Mouse (Mus musculus): Measurements from ENCODE around the gene Dnajc25. TPM values are rescaled to one million over a fixed set of nuclear protein-coding genes. Genes with fewer than 3 reads are reported as not detected.

The Dnajc25 gene
- total RNA-seq, 2 experiments from 2014 or later = 4.8 to 4.9 TPM

GRCm38 (mm10) chr4:59002948-59003805, 8.3 kb downstream of the Dnajc25 start, which contains the start of gene Gm20503:
Gene Gm20503 (plus strand): TSS chr4:59003210.
- intact Hi-C loops (cut with DNase I) = loop anchor here (5.0 kb wide), 1 partner anchor 34 kb away; the partner anchor contains the start of gene Gng10
- peak; percentile 93 to 94 for DNase-seq (ENCODE audit: low spot score in 2 of 2)

GRCm38 (mm10) chr4:59003806-59004200, 8.9 kb downstream of the Dnajc25 start:
- DNase-seq (ENCODE audit: low spot score in 2 of 2) = no peak
- intact Hi-C loops (cut with DNase I) = loop anchor here (5.0 kb wide), 1 partner anchor 33 kb away; the partner anchor contains the start of gene Gng10

- intact Hi-C loops (cut with DNase I) = no loop called here
- DNase-seq (ENCODE audit: low spot score in 2 of 2) = no peak
Observed at GRCm38 (mm10) chr4:59006211-59006610, 11.3 kb downstream of the Dnajc25 start.

- no peak for DNase-seq (ENCODE audit: low spot score in 2 of 2)
- intact Hi-C loops (cut with DNase I) = no loop called here
Observed at GRCm38 (mm10) chr4:59007016-59007415, 12.2 kb downstream of the Dnajc25 start.

GRCm38 (mm10) chr4:59007974-59008373, 13.1 kb downstream of the Dnajc25 start:
- no peak for DNase-seq (ENCODE audit: low spot score in 2 of 2)
- intact Hi-C loops (cut with DNase I) = no loop called here

- no peak for DNase-seq (ENCODE audit: low spot score in 2 of 2)
- intact Hi-C loops (cut with DNase I) = no loop called here
Observed at GRCm38 (mm10) chr4:59009186-59009585, 14.3 kb downstream of the Dnajc25 start.

GRCm38 (mm10) chr4:59009696-59010095, 14.8 kb downstream of the Dnajc25 start:
- DNase-seq (ENCODE audit: low spot score in 2 of 2) = no peak
- intact Hi-C loops (cut with DNase I) = no loop called here

GRCm38 (mm10) chr4:59011446-59011845, 16.6 kb downstream of the Dnajc25 start:
- no peak for DNase-seq (ENCODE audit: low spot score in 2 of 2)
- intact Hi-C loops (cut with DNase I) = no loop called here

- intact Hi-C loops (cut with DNase I) = no loop called here
- no peak for DNase-seq (ENCODE audit: low spot score in 2 of 2)
Observed at GRCm38 (mm10) chr4:59015181-59015580, 20.3 kb downstream of the Dnajc25 start.

- DNase-seq (ENCODE audit: low spot score in 2 of 2) = no peak
- intact Hi-C loops (cut with DNase I) = no loop called here
Observed at GRCm38 (mm10) chr4:59016922-59017321, 22.1 kb downstream of the Dnajc25 start.

GRCm38 (mm10) chr4:59034325-59034917, 39.6 kb downstream of the Dnajc25 start:
- intact Hi-C loops (cut with DNase I) = no loop called here
- no peak for DNase-seq (ENCODE audit: low spot score in 2 of 2)

- intact Hi-C loops (cut with DNase I) = loop anchor here (5.0 kb wide), 1 partner anchor 33 kb away; the partner anchor contains the start of gene Gm20503
Observed at GRCm38 (mm10) chr4:59034918-59035785, 40.3 kb downstream of the Dnajc25 start, which contains the start of gene Gng10. Gene Gng10 (plus strand): TSS chr4:59035088.

GRCm38 (mm10) chr4:59035786-59036350, 41.0 kb downstream of the Dnajc25 start:
- DNase-seq (ENCODE audit: low spot score in 2 of 2) = peak in 1 of 2 experiments; percentile 25
- intact Hi-C loops (cut with DNase I) = loop anchor here (2.0 to 5.0 kb wide), 2 partner anchors 34 to 51 kb away; partner anchors contain the start of gene Gm20503

More at GRCm38 (mm10) chr4:59034918-59035785, 40.3 kb downstream of the Dnajc25 start, which contains the start of gene Gng10:
- DNase-seq (ENCODE audit: low spot score in 2 of 2) = peak; percentile 65 to 76

GRCm38 (mm10) chr4:59036490-59037127, 41.7 kb downstream of the Dnajc25 start:
- intact Hi-C loops (cut with DNase I) = loop anchor here (2.0 to 5.0 kb wide), 2 partner anchors 34 to 52 kb away; partner anchors contain the start of gene Gm20503
- peak; percentile 70 to 71 for DNase-seq (ENCODE audit: low spot score in 2 of 2)

- intact Hi-C loops (cut with DNase I) = loop anchor here (2.0 to 5.0 kb wide), 2 partner anchors 35 to 53 kb away; partner anchors contain the start of gene Gm20503
- DNase-seq (ENCODE audit: low spot score in 2 of 2) = no peak
Observed at GRCm38 (mm10) chr4:59037525-59037924, 42.7 kb downstream of the Dnajc25 start.

- intact Hi-C loops (cut with DNase I) = no loop called here
- no peak for DNase-seq (ENCODE audit: low spot score in 2 of 2)
Observed at GRCm38 (mm10) chr4:59040397-59041287, 45.8 kb downstream of the Dnajc25 start.

GRCm38 (mm10) chr4:59043074-59043473, 48.2 kb downstream of the Dnajc25 start:
- DNase-seq (ENCODE audit: low spot score in 2 of 2) = no peak
- intact Hi-C loops (cut with DNase I) = no loop called here

GRCm38 (mm10) chr4:59043891-59044290, 49.0 kb downstream of the Dnajc25 start:
- intact Hi-C loops (cut with DNase I) = no loop called here

More at GRCm38 (mm10) chr4:59043891-59044290, 49.0 kb downstream of the Dnajc25 start:
- DNase-seq (ENCODE audit: low spot score in 2 of 2) = no peak
